Mouse (Mus musculus): Measurements from ENCODE around the gene Gpr18. TPM values are rescaled to one million over a fixed set of nuclear protein-coding genes. Genes with fewer than 3 reads are reported as not detected.

The Gpr18 gene
- total RNA-seq, 4 experiments from 2014 or later, result 0.16 to 0.23 (median 0.19) TPM; not detected in 1

GRCm38 (mm10) chr14:121949436-121949835 lies 33.9 kb upstream of the Gpr18 start:
- no peak for DNase-seq (ENCODE audit: low spot score)

- no peak for DNase-seq (ENCODE audit: low spot score)
Measured at GRCm38 (mm10) chr14:121947966-121948365, 32.4 kb upstream of the Gpr18 start.

GRCm38 (mm10) chr14:121947201-121947760 lies 31.7 kb upstream of the Gpr18 start:
- no peak for DNase-seq (ENCODE audit: low spot score)

- no peak for DNase-seq (ENCODE audit: low spot score)
Measured at GRCm38 (mm10) chr14:121946728-121947127, 31.1 kb upstream of the Gpr18 start.

GRCm38 (mm10) chr14:121946131-121946530 lies 30.6 kb upstream of the Gpr18 start:
- no peak for DNase-seq (ENCODE audit: low spot score)

GRCm38 (mm10) chr14:121939582-121939981 lies 24.0 kb upstream of the Gpr18 start:
- no peak for DNase-seq (ENCODE audit: low spot score)

GRCm38 (mm10) chr14:121938256-121939191 lies 22.9 kb upstream of the Gpr18 start:
- no peak for DNase-seq (ENCODE audit: low spot score)

- DNase-seq (ENCODE audit: low spot score), result no peak
Measured at GRCm38 (mm10) chr14:121937601-121938255, 22.1 kb upstream of the Gpr18 start.

GRCm38 (mm10) chr14:121936856-121937255 lies 21.3 kb upstream of the Gpr18 start:
- no peak for DNase-seq (ENCODE audit: low spot score)

GRCm38 (mm10) chr14:121936356-121936755 lies 20.8 kb upstream of the Gpr18 start:
- no peak for DNase-seq (ENCODE audit: low spot score)

GRCm38 (mm10) chr14:121934597-121934946 lies 19.0 kb upstream of the Gpr18 start:
- no peak for DNase-seq (ENCODE audit: low spot score)

- DNase-seq (ENCODE audit: low spot score), result no peak
Measured at GRCm38 (mm10) chr14:121933906-121934596, 18.5 kb upstream of the Gpr18 start.

- DNase-seq (ENCODE audit: low spot score), result no peak
Measured at GRCm38 (mm10) chr14:121932180-121932579, 16.6 kb upstream of the Gpr18 start.

- DNase-seq (ENCODE audit: low spot score), result no peak
Measured at GRCm38 (mm10) chr14:121931594-121931993, 16.0 kb upstream of the Gpr18 start.

- no peak for DNase-seq (ENCODE audit: low spot score)
Measured at GRCm38 (mm10) chr14:121930731-121931383, 15.3 kb upstream of the Gpr18 start.

- no peak for DNase-seq (ENCODE audit: low spot score)
Measured at GRCm38 (mm10) chr14:121929243-121929951, 13.8 kb upstream of the Gpr18 start.

- DNase-seq (ENCODE audit: low spot score), result peak; percentile 63
Measured at GRCm38 (mm10) chr14:121928375-121929137, 13.0 kb upstream of the Gpr18 start.

- no peak for DNase-seq (ENCODE audit: low spot score)
Measured at GRCm38 (mm10) chr14:121927451-121927850, 11.9 kb upstream of the Gpr18 start.

- DNase-seq (ENCODE audit: low spot score), result no peak
Measured at GRCm38 (mm10) chr14:121926901-121927300, 11.3 kb upstream of the Gpr18 start.

GRCm38 (mm10) chr14:121924876-121925275 lies 9.3 kb upstream of the Gpr18 start:
- no peak for DNase-seq (ENCODE audit: low spot score)

All from heart, adult 8-10 months (tissue).